Mouse (Mus musculus): ENCODE results near the gene Nrd1. TPM values are rescaled to one million over a fixed set of nuclear protein-coding genes. Genes with fewer than 3 reads are reported as not detected.

Gene Nrd1
- polyA plus RNA-seq, 1 experiment from 2014 or later, result 65.8 TPM

DNA sequence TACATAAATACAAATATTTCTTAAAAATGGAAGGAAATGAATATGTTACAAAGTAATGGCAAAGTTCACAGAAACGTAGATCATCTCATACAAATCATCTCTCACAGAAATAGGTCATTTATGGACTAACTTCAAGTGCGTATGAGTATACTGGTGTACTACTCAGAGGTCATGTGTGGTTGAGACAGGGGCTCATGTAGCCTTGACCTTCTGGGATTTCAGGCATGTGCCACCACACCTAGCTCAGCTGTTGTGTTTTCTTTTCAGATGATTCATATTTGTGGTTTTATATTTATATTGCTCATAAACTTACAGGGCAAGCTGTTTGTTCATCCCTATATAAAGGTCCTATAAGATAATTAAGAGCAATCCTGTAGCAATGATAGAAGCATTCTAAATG is 29.8 kb downstream of the Nrd1 start:
- Histone ChIP-seq H3K4me1 (no peaks in the 10 kb centered on the region), H3K36me3 (peaks cover 53% of the 10 kb centered on the region), H3K9ac (no peak overlapping the region), H3K27ac (no peak overlapping the region), H3K4me2 (no peak overlapping the region), H3K4me3 (no peak overlapping the region), H3K27me3 (no peaks in the 10 kb centered on the region), H3K9me3 (no peaks in the 10 kb centered on the region)
- 93% methylated on average over 2 of the region's 2 CpGs for WGBS
- ATAC-seq (ENCODE audit: borderline replicate concordance, extremely low read depth, low FRiP score, low TSS enrichment), result no peak

GRCm38 (mm10) chr4:109036327-109036726 is 35.9 kb downstream of the Nrd1 start:
- peaks cover 48% of the 10 kb centered on the region for H3K36me3 ChIP-seq

GRCm38 (mm10) chr4:109042739-109043138 is 42.3 kb downstream of the Nrd1 start:
- Histone ChIP-seq H3K27me3 (no peaks in the 10 kb centered on the region), H3K36me3 (peaks cover 79% of the 10 kb centered on the region), H3K9ac (no peak overlapping the region), H3K4me1 (no peaks in the 10 kb centered on the region), H3K4me2 (no peak overlapping the region), H3K4me3 (no peak overlapping the region), H3K9me3 (0 out of 2 replicates have a peak, but pooled peaks cover 3% of the 10 kb centered on the region), H3K27ac (no peak overlapping the region)
- WGBS, result 82% methylated on average over 4 of the region's 4 CpGs
- no peak for ATAC-seq (ENCODE audit: borderline replicate concordance, extremely low read depth, low FRiP score, low TSS enrichment)

More at GRCm38 (mm10) chr4:109036327-109036726, 35.9 kb downstream of the Nrd1 start:
- no peaks in the 10 kb centered on the region for H3K4me1 ChIP-seq
- H3K9me3 ChIP-seq, result no peaks in the 10 kb centered on the region
- ATAC-seq (ENCODE audit: borderline replicate concordance, extremely low read depth, low FRiP score, low TSS enrichment), result no peak
- H3K4me3 ChIP-seq, result no peak overlapping the region
- no peak overlapping the region for H3K27ac ChIP-seq
- no peak overlapping the region for H3K4me2 ChIP-seq
- H3K27me3 ChIP-seq, result no peaks in the 10 kb centered on the region
- H3K9ac ChIP-seq, result no peak overlapping the region

DNA sequence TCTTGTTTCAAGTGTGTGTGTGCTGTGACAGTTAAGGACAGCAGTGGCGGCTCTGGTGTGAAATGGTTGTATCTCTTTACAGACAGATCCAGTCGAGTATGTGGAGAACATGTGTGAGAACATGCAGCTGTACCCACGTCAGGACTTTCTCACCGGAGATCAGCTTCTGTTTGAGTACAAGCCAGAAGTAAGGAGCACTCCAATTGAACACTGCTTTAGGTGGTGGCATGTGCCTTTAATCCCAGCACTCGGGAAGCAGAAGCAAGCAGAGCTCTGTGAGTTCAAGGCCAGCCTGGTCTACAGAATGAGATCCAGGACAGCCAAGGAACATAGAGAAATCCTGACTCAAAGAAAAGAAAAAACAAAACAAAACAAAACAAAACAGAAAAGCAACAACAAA is 42.8 kb downstream of the Nrd1 start:
- Histone ChIP-seq H3K4me3 (no peak overlapping the region), H3K27ac (no peak overlapping the region), H3K9me3 (0 out of 2 replicates have a peak, but pooled peaks cover 3% of the 10 kb centered on the region), H3K27me3 (no peaks in the 10 kb centered on the region), H3K36me3 (peaks cover 82% of the 10 kb centered on the region), H3K4me2 (no peak overlapping the region), H3K9ac (no peak overlapping the region), H3K4me1 (no peaks in the 10 kb centered on the region)
- ATAC-seq (ENCODE audit: borderline replicate concordance, extremely low read depth, low FRiP score, low TSS enrichment), result no peak
- WGBS, result 77% methylated on average over 5 of the region's 5 CpGs

- no peak for ATAC-seq (ENCODE audit: borderline replicate concordance, extremely low read depth, low FRiP score, low TSS enrichment)
- no peak overlapping the region for H3K4me3 ChIP-seq
- no peak overlapping the region for H3K9ac ChIP-seq
- H3K4me1 ChIP-seq, result no peaks in the 10 kb centered on the region
- no peak overlapping the region for H3K4me2 ChIP-seq
- H3K27me3 ChIP-seq, result no peaks in the 10 kb centered on the region
- H3K36me3 ChIP-seq, result peaks cover 80% of the 10 kb centered on the region
- no peak overlapping the region for H3K27ac ChIP-seq
- H3K9me3 ChIP-seq, result 0 out of 2 replicates have a peak, but pooled peaks cover 3% of the 10 kb centered on the region
- WGBS, result 75% methylated on average over 5 of the region's 5 CpGs
These were observed 43.3 kb downstream of the Nrd1 start for GRCm38 (mm10) chr4:109043756-109044155.

DNA sequence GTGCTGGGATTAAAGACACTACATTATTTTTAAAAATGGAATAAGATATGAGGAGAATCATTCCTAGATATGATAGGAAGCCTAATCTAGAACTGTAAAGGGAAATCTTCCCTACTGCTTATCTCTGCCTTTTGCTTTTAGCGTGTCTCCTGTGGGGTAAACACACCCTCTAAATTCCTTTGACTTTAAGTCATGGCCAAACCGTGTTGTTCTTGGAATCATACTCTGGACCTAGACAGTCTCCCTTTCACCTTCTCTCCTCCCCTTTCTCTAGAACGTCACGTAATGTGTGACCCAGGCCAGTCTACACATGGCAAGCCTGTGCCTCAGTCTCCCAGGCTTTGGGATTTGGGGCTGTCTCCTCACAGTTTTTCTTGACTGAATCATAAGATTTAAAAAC is 47.8 kb downstream of the Nrd1 start:
- WGBS, result 56% methylated on average over 4 of the region's 4 CpGs

GRCm38 (mm10) chr4:109052282-109052681 is 51.8 kb downstream of the Nrd1 start:
- peak; percentile 70 for ATAC-seq (ENCODE audit: borderline replicate concordance, extremely low read depth, low FRiP score, low TSS enrichment)
- 27% methylated on average over 1 of the region's 1 CpGs for WGBS
- Histone ChIP-seq H3K27ac (peak overlapping the region; percentile 75), H3K4me2 (peak overlapping the region; percentile 22; the same call in 1 of the 2 replicates), H3K4me3 (no peak overlapping the region), H3K4me1 (peaks cover 10% of the 10 kb centered on the region; the same call in 1 of the 2 replicates), H3K27me3 (no peaks in the 10 kb centered on the region), H3K36me3 (peaks cover 58% of the 10 kb centered on the region), H3K9ac (no peak overlapping the region), H3K9me3 (no peaks in the 10 kb centered on the region)

More for the DNA sequence above, 47.8 kb downstream of the Nrd1 start:
- Histone ChIP-seq H3K9me3 (no peaks in the 10 kb centered on the region), H3K27ac (no peak overlapping the region), H3K4me3 (no peak overlapping the region), H3K9ac (no peak overlapping the region), H3K4me2 (no peak overlapping the region), H3K27me3 (no peaks in the 10 kb centered on the region), H3K4me1 (peaks cover 10% of the 10 kb centered on the region; the same call in 1 of the 2 replicates), H3K36me3 (peaks cover 64% of the 10 kb centered on the region)
- no peak for ATAC-seq (ENCODE audit: borderline replicate concordance, extremely low read depth, low FRiP score, low TSS enrichment)

DNA sequence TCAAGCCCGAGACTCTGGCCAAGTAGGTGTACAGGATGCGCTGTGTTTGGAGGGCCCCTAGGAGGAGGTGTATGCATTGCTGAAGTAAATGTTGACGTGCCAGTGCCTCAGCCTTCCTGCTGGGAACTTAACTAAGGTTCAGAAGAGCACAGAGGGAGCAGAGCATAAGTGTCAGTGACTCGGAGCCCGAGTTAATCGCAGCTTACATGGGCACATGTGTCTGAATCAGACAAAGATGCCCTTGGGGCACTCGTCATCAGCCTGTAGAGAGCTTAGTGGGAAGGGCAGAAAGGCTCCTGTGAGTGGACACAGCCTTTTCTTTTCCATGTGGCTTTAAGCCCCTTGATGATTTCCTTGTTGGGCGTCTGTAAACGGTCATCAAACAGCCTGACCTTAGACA is 53.5 kb downstream of the Nrd1 start:
- Histone ChIP-seq H3K4me3 (no peak overlapping the region), H3K27ac (no peak overlapping the region), H3K36me3 (peaks cover 64% of the 10 kb centered on the region), H3K27me3 (no peaks in the 10 kb centered on the region), H3K9me3 (no peaks in the 10 kb centered on the region), H3K4me2 (no peak overlapping the region), H3K4me1 (peaks cover 10% of the 10 kb centered on the region; the same call in 1 of the 2 replicates), H3K9ac (no peak overlapping the region)
- 83% methylated on average over 9 of the region's 9 CpGs for WGBS
- ATAC-seq (ENCODE audit: borderline replicate concordance, extremely low read depth, low FRiP score, low TSS enrichment), result no peak

- Histone ChIP-seq H3K4me2 (no peak overlapping the region), H3K9ac (no peak overlapping the region), H3K9me3 (no peaks in the 10 kb centered on the region), H3K27ac (no peak overlapping the region; the same call in 1 of the 2 replicates), H3K4me1 (peaks cover 8% of the 10 kb centered on the region; the same call in 1 of the 2 replicates), H3K27me3 (no peaks in the 10 kb centered on the region), H3K36me3 (peaks cover 72% of the 10 kb centered on the region), H3K4me3 (no peak overlapping the region)
- WGBS, result 82% methylated on average over 7 of the region's 7 CpGs
- ATAC-seq (ENCODE audit: borderline replicate concordance, extremely low read depth, low FRiP score, low TSS enrichment), result no peak
These were observed 55.9 kb downstream of the Nrd1 start for GRCm38 (mm10) chr4:109056351-109056750.

GRCm38 (mm10) chr4:109057640-109058039 is 57.2 kb downstream of the Nrd1 start:
- H3K27ac ChIP-seq, result no peak overlapping the region
- no peak overlapping the region for H3K9ac ChIP-seq
- H3K4me2 ChIP-seq, result no peak overlapping the region
- H3K36me3 ChIP-seq, result peaks cover 81% of the 10 kb centered on the region
- H3K4me1 ChIP-seq, result peaks cover 1% of the 10 kb centered on the region; the same call in 1 of the 2 replicates
- H3K4me3 ChIP-seq, result no peak overlapping the region
- ATAC-seq (ENCODE audit: borderline replicate concordance, extremely low read depth, low FRiP score, low TSS enrichment), result no peak
- H3K9me3 ChIP-seq, result no peaks in the 10 kb centered on the region
- H3K27me3 ChIP-seq, result no peaks in the 10 kb centered on the region
- whole genome bisulfite sequencing, result 83% methylated on average over 8 of the region's 8 CpGs

GRCm38 (mm10) chr4:109059255-109059821 is 58.9 kb downstream of the Nrd1 start:
- WGBS, result 72% methylated on average over 4 of the region's 4 CpGs

DNA sequence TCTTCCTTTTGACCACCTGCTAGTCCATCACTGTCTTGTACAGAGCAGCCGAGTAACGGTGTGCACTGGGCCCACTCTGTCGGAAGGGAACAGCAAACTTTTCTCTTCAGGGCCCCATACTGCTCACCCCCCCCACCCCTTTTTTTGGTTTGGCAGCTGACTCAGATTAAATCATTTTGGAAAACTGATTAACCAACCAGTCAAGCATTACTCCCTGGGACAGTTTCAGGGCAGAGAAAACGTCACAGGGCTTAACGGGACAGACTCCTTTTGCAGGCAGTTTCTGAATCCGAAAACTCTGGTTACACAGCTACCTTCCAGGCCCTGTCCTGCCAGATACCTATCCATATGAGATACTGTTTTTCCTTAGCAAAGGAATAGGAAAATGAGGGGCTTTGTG is 64.5 kb downstream of the Nrd1 start:
- Histone ChIP-seq H3K4me3 (no peak overlapping the region), H3K9ac (no peak overlapping the region), H3K27me3 (no peaks in the 10 kb centered on the region), H3K4me2 (no peak overlapping the region), H3K36me3 (peaks cover 81% of the 10 kb centered on the region), H3K9me3 (no peaks in the 10 kb centered on the region), H3K4me1 (no peaks in the 10 kb centered on the region), H3K27ac (no peak overlapping the region)
- ATAC-seq (ENCODE audit: borderline replicate concordance, extremely low read depth, low FRiP score, low TSS enrichment), result no peak
- 90% methylated on average over 6 of the region's 6 CpGs for WGBS

More at GRCm38 (mm10) chr4:109059255-109059821, 58.9 kb downstream of the Nrd1 start:
- no peak overlapping the region for H3K4me3 ChIP-seq
- no peaks in the 10 kb centered on the region for H3K9me3 ChIP-seq
- no peak overlapping the region for H3K9ac ChIP-seq
- no peak for ATAC-seq (ENCODE audit: borderline replicate concordance, extremely low read depth, low FRiP score, low TSS enrichment)
- no peak overlapping the region for H3K27ac ChIP-seq
- H3K4me2 ChIP-seq, result no peak overlapping the region
- H3K36me3 ChIP-seq, result peaks cover 91% of the 10 kb centered on the region
- no peaks in the 10 kb centered on the region for H3K4me1 ChIP-seq
- H3K27me3 ChIP-seq, result no peaks in the 10 kb centered on the region
